Mouse (Mus musculus) liver, embryonic 14.5 days (tissue): Measurements from ENCODE around the gene Defa21.

ENCODE experiments used
- CTCF ChIP-seq: IDR thresholded peaks from 2 replicates; pipeline ENCODE4 v1.5.1; 2016; ENCODE audit warnings: antibody characterized with exemption, low read depth, control low read depth
- EP300 ChIP-seq: IDR thresholded peaks from 2 replicates; pipeline ENCODE4 v1.6.1; 2016; ENCODE audit warnings: antibody characterized with exemption, low read depth

DNA sequence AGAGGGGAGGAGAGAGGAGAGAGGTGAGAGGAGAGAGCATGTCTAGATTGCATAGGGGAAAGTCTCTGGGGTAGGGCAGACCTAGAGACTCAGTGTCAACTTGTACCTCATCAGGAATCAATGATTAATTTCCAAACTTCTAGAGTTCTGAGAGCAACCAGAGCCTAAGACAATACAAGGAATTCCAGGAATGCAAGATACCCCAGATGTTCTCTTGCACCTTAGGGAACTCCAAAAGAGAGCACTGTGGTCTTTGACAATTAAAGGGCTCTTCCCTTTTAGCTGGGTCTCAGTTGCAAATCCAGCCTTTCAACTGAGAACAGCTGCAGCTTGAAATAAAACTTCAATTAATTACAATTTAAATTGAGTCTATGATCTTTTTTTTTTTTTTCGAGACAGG, 45.5 kb upstream of the Defa21 start:
- no peak for TF ChIP-seq CTCF
- TF ChIP-seq EP300: no peak
